8 mouse cellular contexts compared by ENCODE assay signal in genomic region chr15:98567278-98568134, GRCm38 (mm10). TPM values are rescaled to one million over a fixed set of nuclear protein-coding genes. Genes with fewer than 3 reads are reported as not detected.
DNase-seq lines count a peak whose midpoint lies in the region; ATAC-seq and TF ChIP-seq lines count a peak whose summit lies in the region.

No protein-coding gene starts in this region.

- H3K79me2 ChIP-seq in MEL (ENCODE audit: control insufficient read depth, insufficient read depth, low read length, poor library complexity): peaks cover 57% of the 10 kb centered on the region

- H3K27ac ChIP-seq in MEL (ENCODE audit: control insufficient read depth, low read depth, low read length): peak overlapping the region; percentile 92
- H3K27ac ChIP-seq in cerebellum, adult 2 months (ENCODE audit: insufficient read depth, low read length): peak overlapping the region; percentile 92
- H3K27ac ChIP-seq in forebrain, postnatal 0 days (ENCODE audit: low read depth, low read length): peak overlapping the region; percentile 96
- H3K27ac ChIP-seq in lung, embryonic 15.5 days: peak overlapping the region; percentile 95

- H3K9me3 ChIP-seq in MEL (replicated peaks; ENCODE audit: insufficient read depth, low read length): no peaks in the 10 kb centered on the region
- H3K9me3 ChIP-seq in forebrain, postnatal 0 days (ENCODE audit: low read length): no peaks in the 10 kb centered on the region
- H3K9me3 ChIP-seq in lung, embryonic 15.5 days: no peaks in the 10 kb centered on the region

- no peak; a peak in 1 of 6 replicates for TF ChIP-seq CTCF in MEL (IDR thresholded peaks at IDR 0.05 in 2 of 3, conservative IDR thresholded peaks at IDR 0.05 in 1 of 3; ENCODE audit: control insufficient read depth in 1 of 3, insufficient read depth in 1 of 3, low read depth in 2 of 3, low read length in 3 of 3, poor library complexity in 1 of 3, severe bottlenecking in 1 of 3)
- TF ChIP-seq CTCF in cerebellum, adult 2 months (IDR thresholded peaks at IDR 0.05; ENCODE audit: borderline replicate concordance, insufficient read depth, low read depth, low read length): peak; percentile 20; the same call in 1 of the 2 replicates
- peak; percentile 52 for TF ChIP-seq CTCF in forebrain, postnatal 0 days (IDR thresholded peaks at IDR 0.05; ENCODE audit: low read depth)

- peak overlapping the region; percentile 83 to 84 for H3K4me3 ChIP-seq in MEL (ENCODE audit: control insufficient read depth in 1 of 2, insufficient read depth in 1 of 2, low read depth in 2 of 2, low read length in 2 of 2)
- peak overlapping the region; percentile 94 for H3K4me3 ChIP-seq in cerebellum, adult 2 months (replicated peaks; ENCODE audit: insufficient read depth, low read depth, low read length)
- H3K4me3 ChIP-seq in forebrain, postnatal 0 days (ENCODE audit: low read depth, low read length): peak overlapping the region; percentile 56
- peak overlapping the region; percentile 80 for H3K4me3 ChIP-seq in lung, embryonic 15.5 days

- TF ChIP-seq POLR2A in MEL (IDR thresholded peaks at IDR 0.05; ENCODE audit: control insufficient read depth in 1 of 2, insufficient read depth in 1 of 2, low read depth in 1 of 2, low read length in 2 of 2, poor library complexity in 1 of 2): peak; percentile 92 to 99
- TF ChIP-seq POLR2A in cerebellum, adult 2 months (IDR thresholded peaks at IDR 0.05; ENCODE audit: borderline replicate concordance, insufficient read depth, low read length): peak; percentile 93

- peaks cover 20 to 48% of the 10 kb centered on the region in 2 experiments for H3K36me3 ChIP-seq in MEL (ENCODE audit: control insufficient read depth in 1 of 2, insufficient read depth in 2 of 2, low read length in 2 of 2)
- no peaks in the 10 kb centered on the region for H3K36me3 ChIP-seq in forebrain, postnatal 0 days (ENCODE audit: insufficient read depth)
- H3K36me3 ChIP-seq in lung, embryonic 15.5 days: peaks cover 18% of the 10 kb centered on the region

- peak in 1 of 2 experiments; percentile 70; a peak in 2 of 4 replicates for TF ChIP-seq EP300 in MEL (IDR thresholded peaks at IDR 0.05; ENCODE audit: low read depth in 1 of 2, low read length in 2 of 2)

- H3K9ac ChIP-seq in MEL (ENCODE audit: control insufficient read depth, low read depth, low read length, poor library complexity, severe bottlenecking): peak overlapping the region; percentile 87
- H3K9ac ChIP-seq in forebrain, postnatal 0 days: peak overlapping the region; percentile 87
- H3K9ac ChIP-seq in lung, embryonic 15.5 days: peak overlapping the region; percentile 88

- TF ChIP-seq RAD21 in MEL (IDR thresholded peaks at IDR 0.05; ENCODE audit: low read depth, low read length): no peak

- WGBS in cerebellum, adult 2 months: under 1% methylated on average over 88 of the region's 88 CpGs
- WGBS in forebrain, postnatal 0 days: under 1% methylated on average over 88 of the region's 88 CpGs
- under 1% methylated on average over 88 of the region's 88 CpGs for WGBS in lung, embryonic 15.5 days

- H3K27me3 ChIP-seq in MEL (ENCODE audit: control insufficient read depth in 1 of 2, insufficient read depth in 2 of 2, low read length in 2 of 2): no peaks in the 10 kb centered on the region
- H3K27me3 ChIP-seq in cerebellum, adult 2 months (ENCODE audit: control insufficient read depth, insufficient read depth, low read length): no peaks in the 10 kb centered on the region
- no peaks in the 10 kb centered on the region for H3K27me3 ChIP-seq in forebrain, postnatal 0 days (ENCODE audit: insufficient read depth, low read length)
- H3K27me3 ChIP-seq in lung, embryonic 15.5 days: no peaks in the 10 kb centered on the region

- H3K4me2 ChIP-seq in forebrain, postnatal 0 days (ENCODE audit: low read depth): peak overlapping the region; percentile 82
- H3K4me2 ChIP-seq in lung, embryonic 15.5 days: peak overlapping the region; percentile 71

- peaks cover 0 to 28% of the 10 kb centered on the region in 2 experiments; a peak in 3 of 4 replicates for H3K4me1 ChIP-seq in MEL (ENCODE audit: control insufficient read depth in 1 of 2, insufficient read depth in 2 of 2, low read length in 2 of 2)
- H3K4me1 ChIP-seq in cerebellum, adult 2 months (ENCODE audit: control insufficient read depth, insufficient read depth, low read length): peaks cover 5% of the 10 kb centered on the region; the same call in 1 of the 2 replicates
- peaks cover 13% of the 10 kb centered on the region for H3K4me1 ChIP-seq in forebrain, postnatal 0 days (ENCODE audit: insufficient read depth)
- H3K4me1 ChIP-seq in lung, embryonic 15.5 days: peaks cover 26% of the 10 kb centered on the region

- ATAC-seq in forebrain, postnatal 0 days: peak; percentile 97
- peak; percentile 96 for ATAC-seq in lung, embryonic 15.5 days (ENCODE audit: borderline replicate concordance, extremely low read depth, low FRiP score, low TSS enrichment)

- peak; percentile 100 for DNase-seq in MEL (ENCODE audit: low read depth, low spot score)
- peak; percentile 100 for DNase-seq in cerebellum, adult 2 months
- DNase-seq in forebrain, postnatal 0 days: peak; percentile 100
- peak; percentile 99 for DNase-seq in heart, postnatal 4 days
- DNase-seq in layer of hippocampus, adult 8-10 months (ENCODE audit: low spot score in 2 of 2): peak; percentile 100
- peak; percentile 99 for DNase-seq in ovary, adult 18-20 months (ENCODE audit: low spot score)
- DNase-seq in thymus, postnatal 0 days (ENCODE audit: low spot score): peak; percentile 100

TF ChIP-seq in MEL, 35 proteins besides CTCF, POLR2A, EP300 and RAD21 (continues in another document):
- TF ChIP-seq USF2 (IDR thresholded peaks at IDR 0.05; ENCODE audit: borderline replicate concordance in 1 of 2, insufficient read depth in 1 of 2, low read depth in 1 of 2, low read length in 2 of 2) (peak in 1 of 2 experiments; percentile 65; a peak in 1 of 4 replicates), ZNF384 (IDR thresholded peaks at IDR 0.05; ENCODE audit: low read depth, low read length) (0 out of 2 replicates have a peak, but pooled peaks have one; percentile 12), TAL1 (IDR thresholded peaks at IDR 0.05; ENCODE audit: low read length) (no peak), JUND (IDR thresholded peaks at IDR 0.05; ENCODE audit: low read depth, low read length) (no peak), POLR2AphosphoS5 (IDR thresholded peaks at IDR 0.05; ENCODE audit: borderline replicate concordance, low read depth, low read length) (0 out of 2 replicates have a peak, but pooled peaks have one; percentile 35), TCF12 (IDR thresholded peaks at IDR 0.05; ENCODE audit: low read depth, low read length) (0 out of 2 replicates have a peak, but pooled peaks have one; percentile 53), MYB (IDR thresholded peaks at IDR 0.05; ENCODE audit: low read depth, low read length) (no peak; the same call in 1 of the 2 replicates)

RNA-seq across cellular contexts. Expression of gene Ccnt1, which starts 3.2 kb away (rescaled TPM):
- 40.5 and 44.0 TPM in 2 replicates for total RNA-seq in MEL (2012; rRNA removed)
- 10 to 100 TPM; 19.5 to 63.2 TPM for polyA plus RNA-seq in MEL (2012; ENCODE audit: insufficient read depth in 1 of 2, insufficient read length in 2 of 2, low read depth in 1 of 2, low replicate concordance in 2 of 2, missing spikeins in 1 of 2)
- 24.1 and 24.2 TPM in 2 replicates for polyA plus RNA-seq in cerebellum, adult 2 months (2012; rRNA removed)
- 51.1 and 52.0 TPM in 2 replicates for total RNA-seq in forebrain, postnatal 0 days (2014; rRNA removed)
- 35.5 and 47.0 TPM in 2 replicates for polyA plus RNA-seq in forebrain, postnatal 0 days (2015; fragmentation: Nextera tagmentation; extraction: Ambion mirVana)
- 10 to 100 TPM; 33.8 to 34.1 TPM for total RNA-seq in heart, postnatal 4 days (2021)
- 10 to 100 TPM; 37.3 to 43.8 (median 42.7) TPM for total RNA-seq in layer of hippocampus, adult 8-10 months (2022)
- polyA plus RNA-seq in lung, embryonic 15.5 days (2015; fragmentation: Nextera tagmentation; extraction: Ambion mirVana): 51.4 and 56.3 TPM in 2 replicates
- polyA plus RNA-seq in thymus, postnatal 0 days (2015; fragmentation: Nextera tagmentation; extraction: Ambion mirVana): 51.1 and 55.8 TPM in 2 replicates

RNA-seq across cellular contexts. Expression of gene 4930415O20Rik, which starts 3.3 kb away (rescaled TPM):
- total RNA-seq in MEL (2012; rRNA removed): 0.50 TPM in 1 of 2 replicates, not detected in the other
- under 1 TPM in 1 of 2 experiments, not detected in 1; 0.31 TPM for polyA plus RNA-seq in MEL (2012; ENCODE audit: insufficient read depth in 1 of 2, insufficient read length in 2 of 2, low read depth in 1 of 2, low replicate concordance in 2 of 2, missing spikeins in 1 of 2)
- polyA plus RNA-seq in cerebellum, adult 2 months (2012; rRNA removed): not detected in 2 replicates
- not detected in 2 replicates for total RNA-seq in forebrain, postnatal 0 days (2014; rRNA removed)
- 0.51 TPM in 1 of 2 replicates, not detected in the other for polyA plus RNA-seq in forebrain, postnatal 0 days (2015; fragmentation: Nextera tagmentation; extraction: Ambion mirVana)
- not detected for total RNA-seq in heart, postnatal 4 days (2021)
- not detected for total RNA-seq in layer of hippocampus, adult 8-10 months (2022)
- polyA plus RNA-seq in lung, embryonic 15.5 days (2015; fragmentation: Nextera tagmentation; extraction: Ambion mirVana): not detected in 2 replicates
- not detected in 2 replicates for polyA plus RNA-seq in thymus, postnatal 0 days (2015; fragmentation: Nextera tagmentation; extraction: Ambion mirVana)

RNA-seq across cellular contexts. Expression of gene Kansl2, which starts 33.4 kb away (rescaled TPM):
- total RNA-seq in MEL (2012; rRNA removed): 150 and 157 TPM in 2 replicates
- polyA plus RNA-seq in MEL (2012; ENCODE audit: insufficient read depth in 1 of 2, insufficient read length in 2 of 2, low read depth in 1 of 2, low replicate concordance in 2 of 2, missing spikeins in 1 of 2): 100 to 1,000 TPM in 1 of 2 experiments, not detected in 1; 170 TPM
- 60.7 and 62.4 TPM in 2 replicates for polyA plus RNA-seq in cerebellum, adult 2 months (2012; rRNA removed)
- total RNA-seq in forebrain, postnatal 0 days (2014; rRNA removed): 69.9 and 74.1 TPM in 2 replicates
- 109 and 110 TPM in 2 replicates for polyA plus RNA-seq in forebrain, postnatal 0 days (2015; fragmentation: Nextera tagmentation; extraction: Ambion mirVana)
- 10 to 100 TPM; 88.8 to 93.8 TPM for total RNA-seq in heart, postnatal 4 days (2021)
- total RNA-seq in layer of hippocampus, adult 8-10 months (2022): 10 to 100 TPM; 54.1 to 60.0 (median 57.2) TPM
- polyA plus RNA-seq in lung, embryonic 15.5 days (2015; fragmentation: Nextera tagmentation; extraction: Ambion mirVana): 112 TPM in 2 replicates
- polyA plus RNA-seq in thymus, postnatal 0 days (2015; fragmentation: Nextera tagmentation; extraction: Ambion mirVana): 98.8 and 108 TPM in 2 replicates

RNA-seq across cellular contexts. Expression of gene Adcy6, which starts 42.4 kb away (rescaled TPM):
- total RNA-seq in MEL (2012; rRNA removed): 58.9 and 76.0 TPM in 2 replicates
- polyA plus RNA-seq in MEL (2012; ENCODE audit: insufficient read depth in 1 of 2, insufficient read length in 2 of 2, low read depth in 1 of 2, low replicate concordance in 2 of 2, missing spikeins in 1 of 2): 10 to 100 TPM in 1 of 2 experiments, not detected in 1; 77.3 TPM
- 31.1 and 31.3 TPM in 2 replicates for polyA plus RNA-seq in cerebellum, adult 2 months (2012; rRNA removed)
- 39.2 and 42.3 TPM in 2 replicates for total RNA-seq in forebrain, postnatal 0 days (2014; rRNA removed)
- polyA plus RNA-seq in forebrain, postnatal 0 days (2015; fragmentation: Nextera tagmentation; extraction: Ambion mirVana): 1.9 and 5.4 TPM in 2 replicates
- total RNA-seq in heart, postnatal 4 days (2021): 100 to 1,000 TPM; 141 to 152 TPM
- 10 to 100 TPM; 47.3 to 58.6 (median 52.2) TPM for total RNA-seq in layer of hippocampus, adult 8-10 months (2022)
- polyA plus RNA-seq in lung, embryonic 15.5 days (2015; fragmentation: Nextera tagmentation; extraction: Ambion mirVana): 22.4 and 23.2 TPM in 2 replicates
- polyA plus RNA-seq in thymus, postnatal 0 days (2015; fragmentation: Nextera tagmentation; extraction: Ambion mirVana): 12.6 and 17.0 TPM in 2 replicates

Comparison
In these comparisons a context has a peak if more than half of its experiments do, and no peak if none do; other contexts are left out.
1. Peak in every context shown above with its lines: DNase-seq, ATAC-seq, H3K4me3 ChIP-seq and H3K27ac ChIP-seq.
2. CTCF ChIP-seq: peak in cerebellum, adult 2 months (single experiment) and forebrain, postnatal 0 days (single experiment); none in MEL (0 of 3).